Mouse (Mus musculus): ENCODE data around the gene Rcvrn.

DNA sequence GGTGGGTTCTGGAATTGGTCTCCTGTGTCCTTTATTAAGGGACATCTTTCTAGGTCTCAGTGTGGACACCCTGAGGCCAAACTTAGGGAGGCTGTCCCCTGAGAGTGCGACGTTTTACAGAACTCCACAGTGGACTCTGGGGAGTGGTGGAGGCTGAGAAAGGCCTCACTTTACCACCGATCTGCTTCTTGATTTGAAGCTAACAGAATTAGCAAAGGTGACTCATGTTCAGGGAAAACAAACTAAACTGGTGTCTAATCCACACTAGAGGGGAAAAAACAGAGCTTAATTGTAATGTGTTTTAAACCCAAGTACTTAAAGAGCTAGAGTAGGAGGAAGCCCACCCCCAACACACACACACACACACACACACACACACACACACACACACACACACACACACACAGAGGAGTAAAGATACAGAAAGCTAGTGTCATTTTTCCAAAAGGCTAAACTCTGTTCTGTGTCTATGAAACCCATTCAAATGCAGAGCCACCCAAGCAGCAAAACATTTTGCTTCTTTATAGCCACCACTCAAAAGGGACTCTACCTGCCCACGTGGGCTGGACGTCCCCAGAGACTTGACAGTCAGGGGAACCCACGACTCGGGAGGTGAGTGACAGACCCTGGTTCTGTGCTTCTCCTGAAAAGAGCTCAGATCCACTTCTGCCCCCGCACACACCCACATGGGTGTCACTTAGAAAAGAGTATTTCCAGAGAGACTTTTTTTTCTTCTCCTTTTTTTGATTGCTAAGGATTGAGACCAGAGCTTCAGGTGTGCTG, 28.3 kb downstream of the Rcvrn start:
- TF ChIP-seq FLI1 (IDR thresholded peaks at IDR 0.05; ENCODE audit: low read length) (no peak), GATA1 (IDR thresholded peaks at IDR 0.05; ENCODE audit: borderline replicate concordance, low read length) (no peak)

Data from megakaryocyte, embryonic 14.5 days (primary cell).